Mouse (Mus musculus) erythroblast, embryonic 14.5 days (primary cell): ENCODE measurements around the gene Ggcx.

ENCODE experiments used
- GATA1 ChIP-seq: IDR thresholded peaks from 2 replicates; pipeline ENCODE4 v1.6.1; 2012; ENCODE audit warnings: low read length, inconsistent platforms, mixed read lengths
- TAL1 ChIP-seq: IDR thresholded peaks from 3 replicates; pipeline ENCODE4 v1.6.1; 2012; ENCODE audit warnings: low read length, inconsistent platforms, mixed read lengths

DNA sequence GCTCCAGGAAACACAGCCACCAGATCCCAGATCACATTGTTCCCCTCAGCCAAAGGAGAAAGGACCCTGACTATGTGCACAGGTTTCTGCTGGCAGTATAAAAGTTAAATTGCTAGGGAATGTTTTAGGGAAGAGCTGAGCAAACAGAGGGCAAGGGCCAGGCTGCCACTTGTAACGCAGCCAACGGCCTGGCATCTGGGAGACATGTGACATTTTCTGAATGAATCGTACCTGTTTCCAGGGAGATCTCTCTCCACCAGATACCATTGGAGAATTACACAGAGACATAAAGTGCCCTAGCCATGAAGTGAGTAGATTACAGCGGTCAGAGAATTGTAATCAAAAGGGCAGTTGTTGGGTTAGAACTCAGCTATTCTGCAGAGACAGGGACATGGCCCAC is 40.9 kb upstream of the Ggcx start:
- TF ChIP-seq TAL1 (no peak), GATA1 (no peak)
